Mouse (Mus musculus) left cerebral cortex, adult 2 months (tissue): ENCODE data around the gene Gnb1. TPM values are rescaled to one million over a fixed set of nuclear protein-coding genes. Genes with fewer than 3 reads are reported as not detected.
A peak's percentile ranks its signal among the peaks of the same experiment; 100 is the strongest.

Source experiments
- DNase-seq, 2 experiments: peaks; one replicate each; pipeline ENCODE4 v3.0.0; 2021 to 2022; ENCODE audit warnings: low spot score in 2 of 2, mixed read lengths in 1 of 2; ENCODE audit errors: extremely low spot score in 1 of 2
- H3K27ac ChIP-seq: fragments of 200-600 bp; 2 replicates; pipeline ENCODE4 v1.8.1; 2022
- H3K4me3 ChIP-seq: fragments of 200-600 bp; 2 replicates; pipeline ENCODE4 v1.8.1; 2022
- CTCF ChIP-seq: fragments of 200-600 bp; IDR thresholded peaks from 2 replicates; pipeline ENCODE4 v1.8.1; 2022; ENCODE audit warnings: antibody characterized with exemption, mild to moderate bottlenecking, moderate library complexity
- intact Hi-C: fragments of 180-260 bp; cut with DNase I; formaldehyde crosslinking; loops from one replicate; pipeline ENCODE4 v1.15.1; 2025
- total RNA-seq, 2 experiments: library from RNA; stranded (reverse); gene quantifications; 2 replicates each; pipeline ENCODE4 v1.2.3; 2021

Gene Gnb1
- total RNA-seq, 2 experiments from 2014 or later, result 853 to 870 TPM

DNA sequence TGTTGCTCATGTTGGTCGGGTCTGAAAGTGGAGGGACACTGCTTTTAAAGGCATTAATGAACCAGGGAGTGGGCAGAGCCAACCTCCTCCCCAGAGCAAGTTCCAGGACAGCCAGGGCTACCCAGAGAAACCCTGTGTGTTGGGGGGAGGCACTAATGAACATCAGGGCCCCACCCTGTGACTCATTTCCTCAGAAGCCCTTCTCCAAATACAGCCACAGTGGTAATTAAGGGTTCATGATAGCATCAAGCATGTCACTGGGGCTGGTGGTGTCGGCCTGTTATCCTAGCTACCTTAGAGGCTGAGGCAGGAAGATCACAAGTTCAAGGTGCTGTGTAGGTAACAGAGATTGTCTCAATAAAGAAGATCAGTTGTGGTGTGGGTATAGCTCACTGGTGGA is 80.3 kb downstream of the Gnb1 start:
- Histone ChIP-seq H3K4me3 (no peak overlapping the region), H3K27ac (no peak overlapping the region)
- no peak for TF ChIP-seq CTCF
- DNase-seq, result no peak
- intact Hi-C loops, result loop anchor here (2.0 kb wide), 1 partner anchor 203 kb away; no protein-coding TSS in a partner anchor

GRCm38 (mm10) chr4:155573155-155573554 is 82.0 kb downstream of the Gnb1 start:
- no peak overlapping the region for H3K27ac ChIP-seq
- no peak for TF ChIP-seq CTCF
- DNase-seq, result no peak
- H3K4me3 ChIP-seq, result no peak overlapping the region
- intact Hi-C loops, result no loop called here

DNA sequence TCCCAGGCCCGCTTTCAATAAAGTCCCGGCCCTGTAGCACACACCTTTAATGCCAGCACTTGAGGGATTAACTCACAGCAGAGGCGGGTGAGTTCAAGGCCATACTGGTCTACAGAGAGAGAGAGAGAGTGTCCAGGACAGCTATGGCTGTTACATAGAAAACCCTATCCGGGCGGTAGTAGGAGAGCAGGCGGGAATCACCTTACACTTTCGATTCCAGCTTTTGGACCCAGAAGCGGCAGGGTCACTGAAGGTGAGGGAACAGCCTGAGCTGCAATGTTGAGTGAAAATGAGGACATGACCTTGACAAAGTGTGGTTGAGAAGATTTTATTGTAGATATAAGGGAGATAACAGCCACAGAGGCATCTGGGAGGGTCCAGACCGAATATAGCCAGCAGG is 82.7 kb downstream of the Gnb1 start:
- DNase-seq, result no peak
- Histone ChIP-seq H3K27ac (no peak overlapping the region), H3K4me3 (no peak overlapping the region)
- intact Hi-C loops, result no loop called here
- TF ChIP-seq CTCF, result no peak

- no peak for DNase-seq
- Histone ChIP-seq H3K4me3 (no peak overlapping the region), H3K27ac (no peak overlapping the region)
- no peak for TF ChIP-seq CTCF
- intact Hi-C loops, result no loop called here
Observed at GRCm38 (mm10) chr4:155574931-155575330, 83.8 kb downstream of the Gnb1 start.

GRCm38 (mm10) chr4:155575521-155575920 is 84.4 kb downstream of the Gnb1 start:
- H3K4me3 ChIP-seq, result no peak overlapping the region
- DNase-seq, result no peak
- intact Hi-C loops, result no loop called here
- no peak for TF ChIP-seq CTCF
- H3K27ac ChIP-seq, result no peak overlapping the region

DNA sequence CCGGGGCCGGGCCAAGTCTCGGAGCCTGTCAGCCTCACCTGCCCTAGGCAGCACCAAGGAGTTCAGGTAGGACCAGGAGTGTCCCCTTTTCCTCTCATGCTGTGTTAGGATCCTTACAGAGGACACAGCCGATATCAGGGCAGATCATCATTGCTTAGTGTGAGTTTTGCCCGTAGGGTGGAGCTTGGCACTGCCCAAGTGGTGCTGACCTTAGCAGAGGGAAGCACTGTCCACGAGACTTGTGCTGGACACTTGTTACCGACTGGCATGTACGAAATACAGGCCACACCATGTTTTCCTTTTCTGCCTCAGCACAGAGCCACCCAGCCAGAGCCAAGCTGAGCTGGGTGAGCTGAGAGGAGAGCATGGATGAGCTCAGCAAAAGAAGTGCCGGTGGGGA is 86.0 kb downstream of the Gnb1 start:
- TF ChIP-seq CTCF, result no peak
- Histone ChIP-seq H3K4me3 (no peak overlapping the region), H3K27ac (no peak overlapping the region)
- intact Hi-C loops, result no loop called here
- no peak for DNase-seq

GRCm38 (mm10) chr4:155577741-155578140 is 86.6 kb downstream of the Gnb1 start:
- intact Hi-C loops, result no loop called here
- Histone ChIP-seq H3K27ac (no peak overlapping the region), H3K4me3 (no peak overlapping the region)
- TF ChIP-seq CTCF, result no peak
- no peak for DNase-seq

GRCm38 (mm10) chr4:155578336-155579125 is 87.4 kb downstream of the Gnb1 start:
- no peak overlapping the region for H3K27ac ChIP-seq
- intact Hi-C loops, result no loop called here
- H3K4me3 ChIP-seq, result no peak overlapping the region
- no peak for TF ChIP-seq CTCF
- no peak for DNase-seq

GRCm38 (mm10) chr4:155580420-155580819 is 89.3 kb downstream of the Gnb1 start:
- intact Hi-C loops, result loop anchor here (1.0 kb wide), 1 partner anchor 98 kb away; no protein-coding TSS in a partner anchor
- peak; percentile 95 for TF ChIP-seq CTCF
- DNase-seq, result peak in 1 of 2 experiments; percentile 55
- H3K27ac ChIP-seq, result no peak overlapping the region
- H3K4me3 ChIP-seq, result no peak overlapping the region

DNA sequence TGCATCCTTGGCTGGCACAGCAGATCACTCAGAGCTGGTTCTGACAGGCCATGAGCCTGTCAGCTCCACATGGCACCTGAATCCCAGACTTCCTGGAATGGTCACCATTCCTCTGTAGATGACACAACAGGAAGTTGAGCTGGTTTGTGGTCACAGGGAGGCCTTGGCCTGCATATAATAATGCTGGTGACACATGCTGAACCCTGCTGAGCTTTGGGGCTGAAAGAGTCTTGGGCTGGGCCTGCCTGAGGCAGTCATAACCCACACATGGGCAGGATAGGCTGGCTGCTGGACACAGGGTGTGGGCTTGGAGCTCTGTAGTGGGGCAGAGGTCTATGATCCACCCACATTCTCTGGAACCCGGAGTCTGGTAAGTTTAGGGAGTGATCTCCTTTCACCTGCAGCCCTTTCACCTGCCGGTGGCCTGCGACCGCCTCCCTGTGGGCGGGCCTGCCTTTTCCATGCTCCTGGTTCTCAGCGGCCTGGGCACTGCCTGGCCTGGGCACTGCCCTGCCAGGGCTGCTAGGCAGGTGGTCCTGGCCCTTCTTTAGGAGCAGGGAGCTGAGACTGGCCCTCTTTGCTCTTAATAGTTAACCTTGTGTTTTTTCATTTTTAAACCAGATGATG is 91.2 kb downstream of the Gnb1 start:
- intact Hi-C loops, result no loop called here

GRCm38 (mm10) chr4:155589356-155589755 is 98.2 kb downstream of the Gnb1 start:
- intact Hi-C loops, result no loop called here
- no peak for DNase-seq
- Histone ChIP-seq H3K4me3 (no peak overlapping the region), H3K27ac (no peak overlapping the region)
- no peak for TF ChIP-seq CTCF

More for the DNA sequence above, 91.2 kb downstream of the Gnb1 start:
- no peak for DNase-seq
- no peak for TF ChIP-seq CTCF
- no peak overlapping the region for H3K27ac ChIP-seq
- no peak overlapping the region for H3K4me3 ChIP-seq

- TF ChIP-seq CTCF, result no peak
- intact Hi-C loops, result no loop called here
- no peak overlapping the region for H3K4me3 ChIP-seq
- no peak overlapping the region for H3K27ac ChIP-seq
- DNase-seq, result no peak
Observed at GRCm38 (mm10) chr4:155591012-155591719, 100.0 kb downstream of the Gnb1 start.
